18 mouse cellular contexts compared by ENCODE assay signal in genomic region chr19:5048138-5049056, GRCm38 (mm10). TPM values are rescaled to one million over a fixed set of nuclear protein-coding genes. Genes with fewer than 3 reads are reported as not detected.
A peak's percentile ranks its signal among the peaks of the same experiment; 100 is the strongest.
DNase-seq lines count a peak whose midpoint lies in the region; ATAC-seq and TF ChIP-seq lines count a peak whose summit lies in the region.
"Had no signal": no experiment of that assay in that cellular context is flagged by ENCODE, and none has a peak within 500 bp of the region (broad histone marks: within the 10 kb centered on the region; RNA-seq: fewer than 3 reads in every experiment).

No protein-coding gene starts in this region.

- peaks cover 7% of the 10 kb centered on the region; the same call in 1 of the 2 replicates for H3K4me1 ChIP-seq in forebrain, postnatal 0 days (ENCODE audit: insufficient read depth)
- peaks cover 11% of the 10 kb centered on the region for H3K4me1 ChIP-seq in forebrain, embryonic 13.5 days
- no peaks in the 10 kb centered on the region; the same call in 1 of the 2 replicates for H3K4me1 ChIP-seq in stomach, postnatal 0 days (replicated peaks; ENCODE audit: control insufficient read depth, insufficient read depth)

- 81% methylated on average over 14 of the region's 14 CpGs for whole genome bisulfite sequencing in forebrain, postnatal 0 days
- 84% methylated on average over 14 of the region's 14 CpGs for WGBS in forebrain, embryonic 13.5 days
- WGBS in stomach, postnatal 0 days = 76% methylated on average over 14 of the region's 14 CpGs

- H3K27me3 ChIP-seq in forebrain, postnatal 0 days (ENCODE audit: insufficient read depth, low read length) = no peaks in the 10 kb centered on the region
- peaks cover 35% of the 10 kb centered on the region for H3K27me3 ChIP-seq in forebrain, embryonic 13.5 days
- H3K27me3 ChIP-seq in stomach, postnatal 0 days (ENCODE audit: control insufficient read depth, insufficient read depth, low read length) = no peaks in the 10 kb centered on the region

- TF ChIP-seq EP300 in stomach, postnatal 0 days (optimal IDR thresholded peaks at IDR 0.05) = no peak

- peak; percentile 10; the same call in 1 of the 2 replicates for TF ChIP-seq CTCF in forebrain, postnatal 0 days (IDR thresholded peaks at IDR 0.05; ENCODE audit: low read depth)
- peak; percentile 23; the same call in 1 of the 2 replicates for TF ChIP-seq CTCF in stomach, postnatal 0 days (IDR thresholded peaks at IDR 0.05; ENCODE audit: low read depth)

- H3K9ac ChIP-seq in forebrain, postnatal 0 days = no peak overlapping the region
- no peak overlapping the region for H3K9ac ChIP-seq in forebrain, embryonic 13.5 days
- H3K9ac ChIP-seq in stomach, postnatal 0 days (ENCODE audit: low read length) = no peak overlapping the region
- H3K9ac ChIP-seq: embryonic facial prominence, embryonic 12.5 days; hindbrain, embryonic 15.5 days; lung, embryonic 14.5 days had no signal

- no peak for DNase-seq in forebrain, postnatal 0 days
- peak; percentile 86 for DNase-seq in right cerebral cortex, adult 18-20 months
- DNase-seq in right cerebral cortex, postnatal 25 days = no peak
- peak; percentile 82 for DNase-seq in layer of hippocampus, adult 9-11 months
- DNase-seq in stomach, postnatal 0 days (ENCODE audit: low spot score) = no peak
- DNase-seq in gastrocnemius, postnatal 10 days = no peak
- DNase-seq: adrenal gland, postnatal 36 days; heart, adult 2 months; heart, postnatal 10 days; kidney, adult 8-10 months; lung, embryonic 14.5 days had no signal

- peaks cover 45% of the 10 kb centered on the region for H3K36me3 ChIP-seq in forebrain, postnatal 0 days (ENCODE audit: insufficient read depth)
- peaks cover 58% of the 10 kb centered on the region for H3K36me3 ChIP-seq in forebrain, embryonic 13.5 days (ENCODE audit: poor library complexity, severe bottlenecking)
- peaks cover 6% of the 10 kb centered on the region for H3K36me3 ChIP-seq in stomach, postnatal 0 days (ENCODE audit: control insufficient read depth, insufficient read depth, low read length)

- no peak overlapping the region for H3K27ac ChIP-seq in forebrain, postnatal 0 days (ENCODE audit: low read depth, low read length)
- H3K27ac ChIP-seq in forebrain, embryonic 13.5 days = no peak overlapping the region
- no peak overlapping the region for H3K27ac ChIP-seq in stomach, postnatal 0 days (replicated peaks)
- H3K27ac ChIP-seq: embryonic facial prominence, embryonic 12.5 days; forebrain, embryonic 10.5 days; heart, adult 2 months; hindbrain, embryonic 15.5 days had no signal

- no peak overlapping the region for H3K4me3 ChIP-seq in forebrain, postnatal 0 days (ENCODE audit: low read depth, low read length)
- no peak overlapping the region for H3K4me3 ChIP-seq in forebrain, embryonic 13.5 days
- H3K4me3 ChIP-seq in stomach, postnatal 0 days (ENCODE audit: low read depth, low read length) = no peak overlapping the region
- H3K4me3 ChIP-seq: embryonic facial prominence, embryonic 12.5 days; forebrain, embryonic 10.5 days; heart, adult 2 months; hindbrain, embryonic 15.5 days; myocyte had no signal

- no peaks in the 10 kb centered on the region for H3K9me3 ChIP-seq in forebrain, postnatal 0 days (ENCODE audit: low read length)
- no peaks in the 10 kb centered on the region for H3K9me3 ChIP-seq in forebrain, embryonic 13.5 days (replicated peaks)
- H3K9me3 ChIP-seq in stomach, postnatal 0 days (ENCODE audit: control insufficient read depth, low read length) = no peaks in the 10 kb centered on the region
- H3K9me3 ChIP-seq: embryonic facial prominence, embryonic 12.5 days; forebrain, embryonic 10.5 days; hindbrain, embryonic 15.5 days had no signal

- no peak overlapping the region for H3K4me2 ChIP-seq in forebrain, postnatal 0 days (ENCODE audit: low read depth)
- H3K4me2 ChIP-seq in forebrain, embryonic 13.5 days = no peak overlapping the region
- H3K4me2 ChIP-seq in stomach, postnatal 0 days (replicated peaks; ENCODE audit: low read depth) = no peak overlapping the region
- H3K4me2 ChIP-seq: embryonic facial prominence, embryonic 12.5 days; hindbrain, embryonic 15.5 days; lung, embryonic 14.5 days had no signal

- no peak for ATAC-seq in forebrain, postnatal 0 days
- no peak for ATAC-seq in forebrain, embryonic 13.5 days
- ATAC-seq in stomach, postnatal 0 days (ENCODE audit: low FRiP score, low TSS enrichment) = no peak
- no peak for ATAC-seq in megakaryocyte, adult 5-6 weeks (ENCODE audit: poor library complexity, severe bottlenecking)

RNA-seq across cellular contexts. Expression of gene Rin1, which starts 1.9 kb away (rescaled TPM):
- 3.0 and 9.8 TPM in 2 replicates for total RNA-seq in forebrain, postnatal 0 days (2014; rRNA removed)
- 1.7 and 2.4 TPM in 2 replicates for polyA plus RNA-seq in forebrain, postnatal 0 days (2015; fragmentation: Nextera tagmentation; extraction: Ambion mirVana)
- 0.62 and 0.78 TPM in 2 replicates for polyA plus RNA-seq in forebrain, embryonic 13.5 days (2015; fragmentation: Nextera tagmentation; extraction: Ambion mirVana)
- polyA plus RNA-seq in stomach, postnatal 0 days (2015; fragmentation: Nextera tagmentation; extraction: Ambion mirVana) = 2.6 TPM in 2 replicates
- total RNA-seq in megakaryocyte, adult 5-6 weeks (2015) = 0.30 and 0.65 TPM in 2 replicates
- total RNA-seq in megakaryocyte, adult 5-6 weeks (2017) = 0.15 and 0.98 TPM in 2 replicates
- total RNA-seq in gastrocnemius, postnatal 10 days (2021) = 1 to 10 TPM; 1.5 to 1.8 TPM

RNA-seq across cellular contexts. Expression of gene Brms1, which starts 7.2 kb away (rescaled TPM):
- total RNA-seq in forebrain, postnatal 0 days (2014; rRNA removed) = 9.5 and 15.5 TPM in 2 replicates
- 27.6 and 29.3 TPM in 2 replicates for polyA plus RNA-seq in forebrain, postnatal 0 days (2015; fragmentation: Nextera tagmentation; extraction: Ambion mirVana)
- polyA plus RNA-seq in forebrain, embryonic 13.5 days (2015; fragmentation: Nextera tagmentation; extraction: Ambion mirVana) = 56.0 and 63.2 TPM in 2 replicates
- 42.3 and 45.6 TPM in 2 replicates for polyA plus RNA-seq in stomach, postnatal 0 days (2015; fragmentation: Nextera tagmentation; extraction: Ambion mirVana)
- 16.5 and 22.4 TPM in 2 replicates for total RNA-seq in megakaryocyte, adult 5-6 weeks (2015)
- 28.5 and 30.4 TPM in 2 replicates for total RNA-seq in megakaryocyte, adult 5-6 weeks (2017)
- total RNA-seq in gastrocnemius, postnatal 10 days (2021) = 10 to 100 TPM; 14.3 to 15.5 TPM

RNA-seq across cellular contexts. Expression of gene AC124502.3, which starts 9.7 kb away (rescaled TPM):
- 3.0 and 7.0 TPM in 2 replicates for total RNA-seq in forebrain, postnatal 0 days (2014; rRNA removed)
- 1.4 and 2.0 TPM in 2 replicates for polyA plus RNA-seq in forebrain, postnatal 0 days (2015; fragmentation: Nextera tagmentation; extraction: Ambion mirVana)
- polyA plus RNA-seq in forebrain, embryonic 13.5 days (2015; fragmentation: Nextera tagmentation; extraction: Ambion mirVana) = 3.2 and 3.4 TPM in 2 replicates
- polyA plus RNA-seq in stomach, postnatal 0 days (2015; fragmentation: Nextera tagmentation; extraction: Ambion mirVana) = 0.24 and 1.1 TPM in 2 replicates
- total RNA-seq in megakaryocyte, adult 5-6 weeks (2015) = 7.0 and 7.2 TPM in 2 replicates
- 3.5 and 4.6 TPM in 2 replicates for total RNA-seq in megakaryocyte, adult 5-6 weeks (2017)
- 1 to 10 TPM in 1 of 2 experiments, under 1 TPM in 1; 0.84 to 1.3 TPM for total RNA-seq in gastrocnemius, postnatal 10 days (2021)

RNA-seq across cellular contexts. Expression of gene B4gat1, which starts 9.8 kb away (rescaled TPM):
- 85.9 and 111 TPM in 2 replicates for total RNA-seq in forebrain, postnatal 0 days (2014; rRNA removed)
- 93.0 and 128 TPM in 2 replicates for polyA plus RNA-seq in forebrain, postnatal 0 days (2015; fragmentation: Nextera tagmentation; extraction: Ambion mirVana)
- 39.4 and 40.3 TPM in 2 replicates for polyA plus RNA-seq in forebrain, embryonic 13.5 days (2015; fragmentation: Nextera tagmentation; extraction: Ambion mirVana)
- 22.3 and 23.6 TPM in 2 replicates for polyA plus RNA-seq in stomach, postnatal 0 days (2015; fragmentation: Nextera tagmentation; extraction: Ambion mirVana)
- total RNA-seq in megakaryocyte, adult 5-6 weeks (2015) = not detected in 2 replicates
- 0.62 and 2.2 TPM in 2 replicates for total RNA-seq in megakaryocyte, adult 5-6 weeks (2017)
- 10 to 100 TPM; 21.5 to 21.9 TPM for total RNA-seq in gastrocnemius, postnatal 10 days (2021)
- total RNA-seq: megakaryocyte-erythroid progenitor cell, adult 5-6 weeks had no signal

RNA-seq across cellular contexts. Expression of gene Cd248, which starts 19.5 kb away (rescaled TPM):
- total RNA-seq in forebrain, postnatal 0 days (2014; rRNA removed) = 11.8 and 20.8 TPM in 2 replicates
- 16.3 and 18.1 TPM in 2 replicates for polyA plus RNA-seq in forebrain, postnatal 0 days (2015; fragmentation: Nextera tagmentation; extraction: Ambion mirVana)
- polyA plus RNA-seq in forebrain, embryonic 13.5 days (2015; fragmentation: Nextera tagmentation; extraction: Ambion mirVana) = 7.0 and 7.3 TPM in 2 replicates
- polyA plus RNA-seq in stomach, postnatal 0 days (2015; fragmentation: Nextera tagmentation; extraction: Ambion mirVana) = 31.6 and 39.5 TPM in 2 replicates
- total RNA-seq in megakaryocyte, adult 5-6 weeks (2015) = 0.13 TPM in 1 of 2 replicates, not detected in the other
- total RNA-seq in megakaryocyte, adult 5-6 weeks (2017) = not detected in 2 replicates
- 10 to 100 TPM; 45.2 to 60.2 TPM for total RNA-seq in gastrocnemius, postnatal 10 days (2021)

Comparison
In these comparisons a context has a peak if more than half of its experiments do, and no peak if none do; other contexts are left out.
1. DNase-seq: peak in right cerebral cortex, adult 18-20 months (single experiment) and layer of hippocampus, adult 9-11 months (single experiment); none in forebrain, postnatal 0 days (single experiment), right cerebral cortex, postnatal 25 days (single experiment), stomach, postnatal 0 days (single experiment) and gastrocnemius, postnatal 10 days (single experiment).